Mouse (Mus musculus): ENCODE measurements around the gene Pacs1. TPM values are rescaled to one million over a fixed set of nuclear protein-coding genes. Genes with fewer than 3 reads are reported as not detected.
"Not testable (repeated sequence)": the region's sequence is repeated elsewhere in the genome, so short reads cannot be mapped to it uniquely, and the experiment has no call there.

Pacs1 gene
- total RNA-seq, 1 experiment from 2014 or later = 11.1 TPM

GRCm38 (mm10) chr19:5271430-5271829 is 1.5 kb downstream of the Pacs1 start:
- no peak for ATAC-seq (replicated peaks; ENCODE audit: insufficient number of reproducible peaks, low FRiP score, low TSS enrichment, poor library complexity, severe bottlenecking)

- ATAC-seq (replicated peaks; ENCODE audit: insufficient number of reproducible peaks, low FRiP score, low TSS enrichment, poor library complexity, severe bottlenecking) = no peak
Observed at GRCm38 (mm10) chr19:5269392-5269791, 3.5 kb downstream of the Pacs1 start.

DNA sequence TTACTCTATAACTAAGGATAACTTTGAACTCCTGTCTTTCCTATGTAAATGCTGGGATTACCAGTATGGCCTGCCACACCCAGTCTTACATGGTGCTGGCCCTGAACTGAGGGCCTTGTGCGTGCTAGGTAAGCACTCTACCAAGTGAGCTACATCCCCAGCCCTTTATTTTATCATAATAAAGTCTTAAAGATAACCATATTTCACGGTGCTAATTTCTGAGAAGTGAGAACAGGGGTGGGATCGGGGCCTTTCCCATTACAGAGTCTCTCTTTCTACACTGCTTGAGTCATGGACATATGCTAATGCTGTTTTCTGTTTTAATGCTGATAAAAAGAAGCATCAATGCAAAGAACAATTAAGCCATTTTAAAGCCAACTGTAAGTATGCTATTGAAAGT is 4.0 kb downstream of the Pacs1 start:
- ATAC-seq (replicated peaks; ENCODE audit: insufficient number of reproducible peaks, low FRiP score, low TSS enrichment, poor library complexity, severe bottlenecking) = no peak

DNA sequence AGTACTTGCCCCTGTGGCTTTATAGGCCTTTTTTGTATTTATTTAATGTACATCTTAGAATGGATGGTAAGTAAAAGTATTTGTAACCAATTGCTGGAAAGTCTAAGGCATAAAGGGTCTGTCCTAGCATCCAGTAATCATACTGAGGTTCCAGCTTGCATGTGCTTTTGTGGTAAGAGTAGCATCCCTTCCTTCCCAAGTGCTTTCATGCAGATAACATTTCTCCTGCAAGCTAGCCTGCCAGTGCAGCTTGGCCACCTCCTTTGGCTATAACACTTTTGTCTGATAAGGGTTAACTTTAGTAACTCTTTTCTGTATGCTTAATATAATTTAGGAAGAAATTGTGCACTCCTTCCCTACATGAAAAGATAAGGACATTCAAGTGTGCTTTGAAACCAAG is 4.9 kb downstream of the Pacs1 start:
- no peak for ATAC-seq (replicated peaks; ENCODE audit: insufficient number of reproducible peaks, low FRiP score, low TSS enrichment, poor library complexity, severe bottlenecking)

- no peak for ATAC-seq (replicated peaks; ENCODE audit: insufficient number of reproducible peaks, low FRiP score, low TSS enrichment, poor library complexity, severe bottlenecking)
Observed at GRCm38 (mm10) chr19:5267015-5267414, 5.9 kb downstream of the Pacs1 start.

GRCm38 (mm10) chr19:5257140-5257539 is 15.8 kb downstream of the Pacs1 start:
- ATAC-seq (replicated peaks; ENCODE audit: insufficient number of reproducible peaks, low FRiP score, low TSS enrichment, poor library complexity, severe bottlenecking) = peak; percentile 93

- not testable (repeated sequence) for ATAC-seq (replicated peaks; ENCODE audit: insufficient number of reproducible peaks, low FRiP score, low TSS enrichment, poor library complexity, severe bottlenecking)
Observed at GRCm38 (mm10) chr19:5236981-5237380, 35.9 kb downstream of the Pacs1 start.

DNA sequence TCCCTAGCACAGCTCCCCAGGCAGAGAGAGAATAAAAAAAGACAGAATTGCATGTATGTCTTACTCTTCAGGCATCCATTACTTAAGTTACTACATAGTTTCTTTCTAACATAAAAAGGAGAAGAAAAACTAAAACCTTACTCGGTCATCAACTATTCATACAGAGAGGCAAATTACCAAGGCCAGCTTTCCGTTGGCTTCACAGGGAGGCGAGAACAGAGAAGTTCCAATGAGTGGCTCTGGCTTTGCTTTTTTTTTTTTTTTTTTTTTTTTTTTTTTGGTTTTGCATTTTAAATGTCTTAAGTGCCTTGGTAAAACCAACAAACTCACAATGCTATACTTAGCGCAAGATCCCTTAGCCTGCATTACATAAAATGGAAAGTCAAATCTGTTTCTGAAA is 40.2 kb downstream of the Pacs1 start:
- 0 out of 2 replicates have a peak, but pooled peaks have one; percentile 35 for ATAC-seq (replicated peaks; ENCODE audit: insufficient number of reproducible peaks, low FRiP score, low TSS enrichment, poor library complexity, severe bottlenecking)

DNA sequence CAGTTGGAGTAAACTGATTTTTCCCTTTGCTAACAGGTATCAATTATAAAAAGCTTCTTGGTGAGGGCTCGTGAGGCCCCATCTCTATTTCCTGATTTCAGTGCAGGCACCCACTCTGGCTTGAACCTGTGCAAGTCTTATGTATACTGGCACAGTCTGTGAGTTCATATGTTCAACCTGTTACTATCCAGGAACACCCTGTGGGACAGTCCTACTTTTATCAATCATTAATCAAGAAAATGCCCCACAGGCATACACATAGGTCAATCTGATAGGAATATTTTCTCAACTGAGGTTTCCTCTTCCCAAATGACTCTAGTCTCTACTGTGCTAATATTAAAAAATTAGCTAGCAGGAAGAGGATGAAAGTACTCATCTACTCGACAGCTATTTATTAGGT is 42.8 kb downstream of the Pacs1 start:
- no peak for ATAC-seq (replicated peaks; ENCODE audit: insufficient number of reproducible peaks, low FRiP score, low TSS enrichment, poor library complexity, severe bottlenecking)

DNA sequence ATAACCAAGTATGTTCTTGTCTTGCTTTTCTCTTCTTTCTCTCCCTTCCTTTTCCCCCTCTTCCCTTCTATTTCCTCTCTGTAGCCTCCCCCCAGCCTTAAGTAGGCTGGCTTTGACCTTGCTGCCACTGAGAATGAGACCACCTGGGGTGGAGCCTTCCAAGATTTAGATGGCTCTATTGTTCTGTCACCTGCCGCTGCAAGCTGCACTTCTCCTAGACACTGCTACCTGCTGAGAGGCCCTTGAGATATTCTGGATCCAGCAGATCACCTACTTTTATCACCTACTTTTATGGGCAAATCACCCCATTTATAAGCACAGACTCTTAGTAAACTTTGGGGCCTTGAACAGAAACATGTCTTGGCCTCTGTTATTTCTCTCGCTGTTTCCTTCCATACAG is 48.3 kb downstream of the Pacs1 start:
- no peak for ATAC-seq (replicated peaks; ENCODE audit: insufficient number of reproducible peaks, low FRiP score, low TSS enrichment, poor library complexity, severe bottlenecking)

- ATAC-seq (replicated peaks; ENCODE audit: insufficient number of reproducible peaks, low FRiP score, low TSS enrichment, poor library complexity, severe bottlenecking) = no peak
Observed at GRCm38 (mm10) chr19:5224077-5224476, 48.8 kb downstream of the Pacs1 start.

- no peak for ATAC-seq (replicated peaks; ENCODE audit: insufficient number of reproducible peaks, low FRiP score, low TSS enrichment, poor library complexity, severe bottlenecking)
Observed at GRCm38 (mm10) chr19:5221926-5222325, 51.0 kb downstream of the Pacs1 start.

DNA sequence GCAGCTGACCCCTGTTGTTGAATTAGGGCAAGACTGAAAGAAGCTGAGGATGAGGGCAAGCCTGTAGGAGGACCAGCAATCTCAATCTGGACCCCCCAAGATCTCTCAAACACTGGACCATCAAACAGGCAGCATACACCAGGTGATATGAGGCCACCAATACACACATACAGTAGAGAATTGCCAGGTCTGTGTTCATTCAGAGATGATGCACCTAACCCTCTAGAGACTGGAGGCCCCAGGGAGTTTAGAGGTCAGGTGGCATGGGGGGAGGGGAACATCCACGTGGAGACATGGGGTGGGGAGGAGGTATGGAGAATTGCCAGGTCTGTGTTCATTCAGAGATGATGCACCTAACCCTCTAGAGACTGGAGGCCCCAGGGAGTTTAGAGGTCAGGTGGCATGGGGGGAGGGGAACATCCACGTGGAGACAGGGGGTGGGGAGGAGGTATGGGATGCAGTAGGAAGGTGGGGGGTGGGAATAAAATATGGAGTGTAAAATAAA is 51.6 kb downstream of the Pacs1 start:
- ATAC-seq (replicated peaks; ENCODE audit: insufficient number of reproducible peaks, low FRiP score, low TSS enrichment, poor library complexity, severe bottlenecking) = not testable (repeated sequence)

- no peak for ATAC-seq (replicated peaks; ENCODE audit: insufficient number of reproducible peaks, low FRiP score, low TSS enrichment, poor library complexity, severe bottlenecking)
Observed at GRCm38 (mm10) chr19:5220389-5220788, 52.5 kb downstream of the Pacs1 start.

GRCm38 (mm10) chr19:5201691-5202090 is 71.2 kb downstream of the Pacs1 start:
- ATAC-seq (replicated peaks; ENCODE audit: insufficient number of reproducible peaks, low FRiP score, low TSS enrichment, poor library complexity, severe bottlenecking) = no peak

- not testable (repeated sequence) for ATAC-seq (replicated peaks; ENCODE audit: insufficient number of reproducible peaks, low FRiP score, low TSS enrichment, poor library complexity, severe bottlenecking)
Observed at GRCm38 (mm10) chr19:5200617-5201016, 72.3 kb downstream of the Pacs1 start.

DNA sequence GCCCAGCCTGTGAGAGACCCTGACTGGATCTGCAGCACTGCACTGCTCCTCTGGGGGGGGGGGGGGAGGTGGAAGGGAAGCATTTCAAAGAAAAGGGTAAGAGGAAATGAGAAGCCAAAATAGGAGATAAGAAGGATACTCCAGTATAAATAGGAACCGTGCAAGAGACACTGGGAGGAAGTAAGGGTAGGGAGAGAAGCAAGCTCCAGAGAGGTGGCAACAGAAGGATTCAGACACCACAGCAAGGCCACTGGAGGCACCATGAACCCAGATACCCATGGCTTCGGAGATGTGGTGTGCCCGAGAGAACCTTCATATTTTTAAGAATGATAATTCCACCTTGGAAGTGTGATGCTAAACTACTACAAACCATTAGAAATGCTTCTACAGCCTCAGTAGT is 74.4 kb downstream of the Pacs1 start:
- ATAC-seq (replicated peaks; ENCODE audit: insufficient number of reproducible peaks, low FRiP score, low TSS enrichment, poor library complexity, severe bottlenecking) = no peak

GRCm38 (mm10) chr19:5195417-5196035 is 77.4 kb downstream of the Pacs1 start:
- peak; percentile 73; the same call in 1 of the 2 replicates for ATAC-seq (replicated peaks; ENCODE audit: insufficient number of reproducible peaks, low FRiP score, low TSS enrichment, poor library complexity, severe bottlenecking)

DNA sequence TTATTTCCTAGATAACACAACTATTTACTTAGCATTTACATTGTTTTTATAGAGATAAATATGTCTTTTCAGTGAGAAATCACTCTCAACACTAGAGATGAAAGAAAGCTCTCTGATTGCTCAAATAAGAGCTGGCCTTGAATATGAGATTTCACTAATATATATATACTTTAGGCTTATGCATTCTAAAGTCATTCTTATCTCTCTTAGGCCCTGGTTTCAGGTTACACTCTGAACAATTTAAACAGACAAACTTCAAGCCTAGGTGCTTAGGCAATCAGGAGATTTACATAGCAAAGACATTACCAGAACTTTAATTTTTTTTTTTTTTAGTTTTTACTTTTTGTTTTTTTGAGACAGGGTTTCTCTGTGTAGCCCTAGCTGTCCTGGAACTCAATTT is 80.5 kb downstream of the Pacs1 start:
- ATAC-seq (replicated peaks; ENCODE audit: insufficient number of reproducible peaks, low FRiP score, low TSS enrichment, poor library complexity, severe bottlenecking) = no peak

- ATAC-seq (replicated peaks; ENCODE audit: insufficient number of reproducible peaks, low FRiP score, low TSS enrichment, poor library complexity, severe bottlenecking) = no peak
Observed at GRCm38 (mm10) chr19:5187439-5187838, 85.5 kb downstream of the Pacs1 start.

GRCm38 (mm10) chr19:5181926-5182325 is 91.0 kb downstream of the Pacs1 start:
- ATAC-seq (replicated peaks; ENCODE audit: insufficient number of reproducible peaks, low FRiP score, low TSS enrichment, poor library complexity, severe bottlenecking) = no peak
